Comparison of ENCODE assay signal across 14 mouse cellular contexts in genomic region chr3:129197035-129197434, GRCm38 (mm10). TPM values are rescaled to one million over a fixed set of nuclear protein-coding genes. Genes with fewer than 3 reads are reported as not detected.
DNase-seq lines count a peak whose midpoint lies in the region; ATAC-seq lines count a peak whose summit lies in the region.
"Had no signal": no experiment of that assay in that cellular context is flagged by ENCODE, and none has a peak within 500 bp of the region (broad histone marks: within the 10 kb centered on the region; RNA-seq: fewer than 3 reads in every experiment).

No protein-coding gene starts in this region.

- H3K4me3 ChIP-seq in heart, embryonic 12.5 days, result peak overlapping the region; percentile 27; the same call in 1 of the 2 replicates
- H3K4me3 ChIP-seq in neural tube, embryonic 15.5 days (replicated peaks), result no peak overlapping the region; the same call in 1 of the 2 replicates
- peak overlapping the region; percentile 17; the same call in 1 of the 2 replicates for H3K4me3 ChIP-seq in limb, embryonic 12.5 days (replicated peaks)
- H3K4me3 ChIP-seq: gastrocnemius, adult 2 months; neural tube, embryonic 13.5 days had no signal

- peak overlapping the region; percentile 29 for H3K4me2 ChIP-seq in heart, embryonic 12.5 days
- H3K4me2 ChIP-seq in neural tube, embryonic 15.5 days, result no peak overlapping the region
- peak overlapping the region; percentile 13; the same call in 1 of the 2 replicates for H3K4me2 ChIP-seq in limb, embryonic 12.5 days
- H3K4me2 ChIP-seq: neural tube, embryonic 13.5 days had no signal

- no peak overlapping the region for H3K9ac ChIP-seq in heart, embryonic 12.5 days
- no peak overlapping the region for H3K9ac ChIP-seq in neural tube, embryonic 15.5 days (replicated peaks)
- no peak overlapping the region for H3K9ac ChIP-seq in limb, embryonic 12.5 days (replicated peaks)
- H3K9ac ChIP-seq: neural tube, embryonic 13.5 days had no signal

- H3K27me3 ChIP-seq in heart, embryonic 12.5 days (replicated peaks), result peaks cover 78% of the 10 kb centered on the region
- H3K27me3 ChIP-seq in neural tube, embryonic 15.5 days (replicated peaks), result peaks cover 78% of the 10 kb centered on the region
- peaks cover 89% of the 10 kb centered on the region for H3K27me3 ChIP-seq in limb, embryonic 12.5 days

- H3K4me1 ChIP-seq in heart, embryonic 12.5 days (replicated peaks), result peaks cover 18% of the 10 kb centered on the region
- peaks cover 12% of the 10 kb centered on the region for H3K4me1 ChIP-seq in neural tube, embryonic 15.5 days
- H3K4me1 ChIP-seq in limb, embryonic 12.5 days (replicated peaks), result peaks cover 12% of the 10 kb centered on the region

- no peaks in the 10 kb centered on the region for H3K9me3 ChIP-seq in heart, embryonic 12.5 days (replicated peaks)
- H3K9me3 ChIP-seq in neural tube, embryonic 15.5 days (replicated peaks), result no peaks in the 10 kb centered on the region
- no peaks in the 10 kb centered on the region for H3K9me3 ChIP-seq in limb, embryonic 12.5 days
- H3K9me3 ChIP-seq: neural tube, embryonic 13.5 days had no signal

- WGBS in heart, embryonic 12.5 days, result under 1% methylated on average over 13 of the region's 13 CpGs
- 3% methylated on average over 13 of the region's 13 CpGs for WGBS in neural tube, embryonic 15.5 days
- 0% methylated on average over 13 of the region's 13 CpGs for WGBS in limb, embryonic 12.5 days

- no peak for ATAC-seq in heart, embryonic 12.5 days (ENCODE audit: insufficient number of reproducible peaks, low FRiP score)
- ATAC-seq in neural tube, embryonic 15.5 days (ENCODE audit: low FRiP score), result no peak
- ATAC-seq in limb, embryonic 12.5 days (ENCODE audit: insufficient number of reproducible peaks, insufficient read depth, low FRiP score, low TSS enrichment, low read depth), result no peak

- no peaks in the 10 kb centered on the region for H3K36me3 ChIP-seq in heart, embryonic 12.5 days
- H3K36me3 ChIP-seq in neural tube, embryonic 15.5 days, result no peaks in the 10 kb centered on the region
- no peaks in the 10 kb centered on the region for H3K36me3 ChIP-seq in limb, embryonic 12.5 days
- H3K36me3 ChIP-seq: neural tube, embryonic 13.5 days had no signal

- no peak for DNase-seq in heart, adult 8-10 months (ENCODE audit: low spot score)
- DNase-seq in neural tube, embryonic 10.5 days (ENCODE audit: extremely low spot score, low spot score), result peak; percentile 62
- peak; percentile 50 for DNase-seq in yolk sac, embryonic 10.5 days (ENCODE audit: low spot score)
- no peak for DNase-seq in layer of hippocampus, adult 11-12 months (ENCODE audit: low spot score)
- DNase-seq in adrenal gland, postnatal 14 days, result no peak
- DNase-seq: gastrocnemius, adult 2 months; lung, postnatal 4 days; right cerebral cortex, postnatal 14 days; thymus, adult 18-20 months had no signal

- no peak overlapping the region for H3K27ac ChIP-seq in heart, embryonic 12.5 days (ENCODE audit: poor library complexity, severe bottlenecking)
- no peak overlapping the region for H3K27ac ChIP-seq in neural tube, embryonic 15.5 days (replicated peaks)
- no peak overlapping the region for H3K27ac ChIP-seq in limb, embryonic 12.5 days
- H3K27ac ChIP-seq: gastrocnemius, adult 2 months; neural tube, embryonic 13.5 days had no signal

RNA-seq across cellular contexts. Expression of gene Pitx2, which starts 2.6 kb away (rescaled TPM):
- polyA plus RNA-seq in heart, embryonic 12.5 days (2016; fragmentation: Nextera tagmentation; extraction: Ambion mirVana), result 39.1 and 41.3 TPM in 2 replicates
- total RNA-seq in heart, adult 8-10 months (2022), result 1 to 10 TPM in 1 of 4 experiments, under 1 TPM in 3; 0.57 to 1.4 (median 0.69) TPM
- 5.1 and 5.2 TPM in 2 replicates for polyA plus RNA-seq in neural tube, embryonic 15.5 days (2015; fragmentation: Nextera tagmentation; extraction: Ambion mirVana)
- 34.8 and 35.6 TPM in 2 replicates for polyA plus RNA-seq in limb, embryonic 12.5 days (2016; fragmentation: Nextera tagmentation; extraction: Ambion mirVana)
- total RNA-seq in adrenal gland, postnatal 14 days (2021), result 0.41 TPM in 1 of 2 replicates, not detected in the other
- total RNA-seq: layer of hippocampus, adult 8-10 months had no signal

Comparison
In these comparisons a context has a peak if more than half of its experiments do, and no peak if none do; other contexts are left out.
1. DNase-seq: peak in neural tube, embryonic 10.5 days (single experiment) and yolk sac, embryonic 10.5 days (single experiment); none in heart, adult 8-10 months (single experiment), layer of hippocampus, adult 11-12 months (single experiment) and adrenal gland, postnatal 14 days (single experiment).